Mouse (Mus musculus) limb, embryonic 11.5 days (tissue): ENCODE data around the gene Grip2. TPM values are rescaled to one million over a fixed set of nuclear protein-coding genes. Genes with fewer than 3 reads are reported as not detected.

Experiments
- ATAC-seq: fragments of 200-750 bp; cut with Nextera tagmentation; 2 replicates; pipeline ENCODE4 v1.8.0; 2017; ENCODE audit warnings: low read depth; ENCODE audit not compliant: insufficient number of reproducible peaks, low FRiP score, low TSS enrichment
- DNase-seq: peaks from one replicate; pipeline ENCODE4 v3.0.0-alpha.2; 2015; ENCODE audit warnings: low spot score
- H3K27ac ChIP-seq: fragments of 300-500 bp; sonication (generic); replicated peaks from 2 replicates; pipeline ENCODE4 v1.5.1; 2014; ENCODE audit warnings: low read depth, mild to moderate bottlenecking, low read length
- H3K27me3 ChIP-seq: fragments of 300-500 bp; sonication (generic); 2 replicates; pipeline ENCODE4 v1.6.1; 2014; ENCODE audit warnings: mild to moderate bottlenecking, low read length, mixed read lengths; ENCODE audit not compliant: control insufficient read depth, insufficient read depth
- H3K36me3 ChIP-seq: fragments of 300-500 bp; sonication (generic); 2 replicates; pipeline ENCODE4 v1.6.1; 2014; ENCODE audit warnings: mild to moderate bottlenecking, low read length, moderate library complexity, mixed read lengths; ENCODE audit not compliant: control insufficient read depth, insufficient read depth
- H3K4me1 ChIP-seq: fragments of 300-500 bp; sonication (generic); 2 replicates; pipeline ENCODE4 v1.6.1; 2014; ENCODE audit warnings: low read length, mixed read lengths; ENCODE audit not compliant: control insufficient read depth, insufficient read depth
- H3K4me2 ChIP-seq: fragments of 300-500 bp; sonication (generic); 2 replicates; pipeline ENCODE4 v1.6.1; 2014; ENCODE audit warnings: low read depth, mild to moderate bottlenecking, moderate library complexity; ENCODE audit not compliant: severe bottlenecking
- H3K4me3 ChIP-seq: fragments of 300-500 bp; sonication (generic); 2 replicates; pipeline ENCODE4 v1.5.1; 2014; ENCODE audit warnings: low read depth, low read length
- H3K9ac ChIP-seq: fragments of 300-500 bp; sonication (generic); 2 replicates; pipeline ENCODE4 v1.6.1; 2014; ENCODE audit warnings: mild to moderate bottlenecking, low read length
- H3K9me3 ChIP-seq: fragments of 300-500 bp; sonication (generic); 2 replicates; pipeline ENCODE4 v1.6.1; 2016; ENCODE audit warnings: low read length; ENCODE audit not compliant: control insufficient read depth
- WGBS: fragments of 180-500 bp; shearing (Covaris S2); extraction: QIAGEN DNeasy Blood & Tissue Kit; methylation state at CpG from one replicate; pipeline ENCODE4 v1.1.7; 2014; 5-methylcytosine and 5-hydroxymethylcytosine counted together
- polyA plus RNA-seq: library from polyadenylated mRNA; unstranded; fragments of >200 nt; fragmentation: Nextera tagmentation; extraction: Ambion mirVana; gene quantifications from 2 replicates; pipeline ENCODE4 v1.2.1, GENCODE M21; 2014

The Grip2 gene
- polyA plus RNA-seq, result 0.16 and 0.33 TPM in 2 replicates

GRCm38 (mm10) chr6:91827016-91827570, at the start of gene Grip2:
Gene Grip2, minus strand, starts transcription at chr6:91827250.
- DNase-seq (no peak), ATAC-seq (no peak)
- no peaks in the 10 kb centered on the region for H3K9me3 ChIP-seq
- no peak within 1 kb of the TSS for H3K9ac ChIP-seq
- no peak within 1 kb of the TSS for H3K27ac ChIP-seq
- no peak within 1 kb of the TSS for H3K4me2 ChIP-seq
- no peaks in the 10 kb centered on the region for H3K27me3 ChIP-seq
- H3K4me1 ChIP-seq, result no peaks in the 10 kb centered on the region
- WGBS, result 71% methylated on average over 9 of the region's 11 CpGs
- no peak within 1 kb of the TSS for H3K4me3 ChIP-seq
- H3K36me3 ChIP-seq, result no peaks in the 10 kb centered on the region

- DNase-seq (no peak), ATAC-seq (no peak)
- H3K27me3 ChIP-seq, result no peaks in the 10 kb centered on the region
- WGBS, result 72% methylated on average over 2 of the region's 2 CpGs
- no peak overlapping the region for H3K27ac ChIP-seq
- H3K4me3 ChIP-seq, result no peak overlapping the region
- no peak overlapping the region for H3K9ac ChIP-seq
- H3K4me2 ChIP-seq, result no peak overlapping the region
- H3K4me1 ChIP-seq, result no peaks in the 10 kb centered on the region
- H3K9me3 ChIP-seq, result no peaks in the 10 kb centered on the region
- no peaks in the 10 kb centered on the region for H3K36me3 ChIP-seq
Measured at GRCm38 (mm10) chr6:91872781-91873180, 45.7 kb upstream of the Grip2 start.

DNA sequence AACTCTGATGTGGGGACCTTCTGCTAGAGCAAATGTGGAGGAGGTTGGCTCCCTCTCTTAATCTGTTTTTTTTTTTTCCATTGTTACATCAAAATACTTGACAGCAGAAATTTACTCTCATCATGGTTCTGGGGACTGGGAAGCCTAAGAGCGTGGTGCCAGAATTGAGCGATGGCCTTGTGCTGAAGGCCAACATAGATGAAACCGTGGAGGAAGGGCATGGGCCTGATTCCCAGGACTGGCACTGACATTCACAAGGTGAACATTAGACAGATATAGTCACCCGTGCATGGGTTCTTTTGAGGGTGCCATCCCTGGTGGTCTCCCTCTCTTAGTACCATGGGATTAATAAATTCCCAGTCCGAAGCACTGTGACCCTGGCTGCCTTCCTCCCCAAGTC, 41.0 kb upstream of the Grip2 start:
- no peaks in the 10 kb centered on the region for H3K36me3 ChIP-seq
- no peaks in the 10 kb centered on the region for H3K4me1 ChIP-seq
- no peak overlapping the region for H3K4me3 ChIP-seq
- no peaks in the 10 kb centered on the region for H3K9me3 ChIP-seq
- ATAC-seq (no peak), DNase-seq (no peak)
- H3K27me3 ChIP-seq, result no peaks in the 10 kb centered on the region
- H3K4me2 ChIP-seq, result no peak overlapping the region
- WGBS, result 98% methylated on average over 5 of the region's 5 CpGs
- no peak overlapping the region for H3K9ac ChIP-seq
- H3K27ac ChIP-seq, result no peak overlapping the region

GRCm38 (mm10) chr6:91865601-91866000, 38.6 kb upstream of the Grip2 start:
- no peaks in the 10 kb centered on the region for H3K4me1 ChIP-seq
- WGBS, result 83% methylated on average over 11 of the region's 11 CpGs

DNA sequence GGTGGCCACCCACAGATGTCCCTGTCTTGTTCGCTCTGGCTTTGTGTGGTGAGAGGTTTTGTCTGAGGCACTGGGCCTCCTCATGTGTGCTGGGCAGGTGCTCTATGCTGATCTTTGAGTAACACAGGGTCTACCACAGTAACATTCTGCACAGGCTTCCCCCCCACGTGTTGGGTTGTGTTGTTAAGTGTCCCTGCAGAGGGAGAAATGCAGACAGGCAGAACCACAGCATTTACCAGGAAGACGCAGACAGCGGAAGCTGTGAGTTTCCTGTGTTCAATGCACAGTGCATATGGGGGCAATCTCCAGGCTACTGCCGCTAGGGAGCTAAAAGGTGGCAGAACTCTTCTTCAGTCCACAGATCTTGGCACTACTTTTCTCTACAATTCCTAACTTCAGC, 37.5 kb upstream of the Grip2 start:
- WGBS, result 76% methylated on average over 5 of the region's 5 CpGs
- DNase-seq, result no peak
- no peak overlapping the region for H3K4me3 ChIP-seq

More at GRCm38 (mm10) chr6:91865601-91866000, 38.6 kb upstream of the Grip2 start:
- no peak for ATAC-seq
- DNase-seq, result no peak
- Histone ChIP-seq H3K4me3 (no peak overlapping the region), H3K4me2 (no peak overlapping the region), H3K27ac (no peak overlapping the region), H3K9ac (no peak overlapping the region), H3K36me3 (no peaks in the 10 kb centered on the region), H3K27me3 (no peaks in the 10 kb centered on the region), H3K9me3 (no peaks in the 10 kb centered on the region)

GRCm38 (mm10) chr6:91862848-91863247, 35.8 kb upstream of the Grip2 start:
- no peaks in the 10 kb centered on the region for H3K36me3 ChIP-seq
- no peaks in the 10 kb centered on the region for H3K4me1 ChIP-seq
- no peaks in the 10 kb centered on the region for H3K9me3 ChIP-seq
- no peak for DNase-seq
- H3K27ac ChIP-seq, result no peak overlapping the region
- no peak overlapping the region for H3K4me3 ChIP-seq
- no peak overlapping the region for H3K9ac ChIP-seq
- H3K4me2 ChIP-seq, result no peak overlapping the region
- no peak for ATAC-seq
- H3K27me3 ChIP-seq, result no peaks in the 10 kb centered on the region

More for the DNA sequence above, 37.5 kb upstream of the Grip2 start:
- Histone ChIP-seq H3K27ac (no peak overlapping the region), H3K4me2 (no peak overlapping the region), H3K36me3 (no peaks in the 10 kb centered on the region), H3K9ac (no peak overlapping the region), H3K27me3 (no peaks in the 10 kb centered on the region), H3K4me1 (no peaks in the 10 kb centered on the region), H3K9me3 (no peaks in the 10 kb centered on the region)
- ATAC-seq, result no peak

GRCm38 (mm10) chr6:91858339-91858738, 31.3 kb upstream of the Grip2 start:
- H3K4me1 ChIP-seq, result no peaks in the 10 kb centered on the region
- H3K27me3 ChIP-seq, result no peaks in the 10 kb centered on the region
- no peak overlapping the region for H3K4me2 ChIP-seq
- no peaks in the 10 kb centered on the region for H3K9me3 ChIP-seq
- ATAC-seq, result no peak
- no peak overlapping the region for H3K4me3 ChIP-seq
- DNase-seq, result no peak
- no peak overlapping the region for H3K9ac ChIP-seq
- no peak overlapping the region for H3K27ac ChIP-seq
- no peaks in the 10 kb centered on the region for H3K36me3 ChIP-seq
- WGBS, result 75% methylated on average over 5 of the region's 5 CpGs

DNA sequence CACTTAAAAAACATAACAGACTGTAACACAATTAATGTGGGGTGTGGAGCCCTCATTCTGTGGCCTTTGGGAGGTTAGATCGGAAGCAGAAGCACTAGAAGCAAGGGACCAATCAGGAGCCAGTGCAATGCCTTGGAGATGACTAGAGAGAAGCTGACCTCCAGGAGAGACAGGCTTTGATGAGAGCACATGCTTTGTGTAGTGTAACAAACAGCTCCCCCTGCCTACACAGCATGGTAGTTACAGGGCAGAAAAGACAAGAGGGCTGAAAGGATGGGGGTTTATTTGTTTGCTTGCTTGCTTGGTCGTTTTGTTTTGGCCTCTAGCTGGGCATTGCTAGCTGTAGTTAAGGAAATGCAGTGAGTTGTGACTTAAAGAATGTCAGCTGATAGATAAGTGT, 25.5 kb upstream of the Grip2 start:
- Histone ChIP-seq H3K4me2 (no peak overlapping the region), H3K4me3 (no peak overlapping the region), H3K9ac (no peak overlapping the region), H3K36me3 (no peaks in the 10 kb centered on the region), H3K27ac (no peak overlapping the region), H3K27me3 (no peaks in the 10 kb centered on the region), H3K4me1 (no peaks in the 10 kb centered on the region), H3K9me3 (no peaks in the 10 kb centered on the region)
- WGBS, result 12% methylated on average over 2 of the region's 2 CpGs
- peak; percentile 41 for DNase-seq
- no peak for ATAC-seq

- no peak overlapping the region for H3K27ac ChIP-seq
- peaks cover 10% of the 10 kb centered on the region for H3K4me1 ChIP-seq
- H3K4me3 ChIP-seq, result peak overlapping the region; percentile 32
- 6% methylated on average over 51 of the region's 69 CpGs for WGBS
- H3K27me3 ChIP-seq, result peaks cover 49% of the 10 kb centered on the region
- no peak overlapping the region for H3K9ac ChIP-seq
- no peaks in the 10 kb centered on the region for H3K36me3 ChIP-seq
- ATAC-seq (no peak), DNase-seq (peak; percentile 24)
- H3K9me3 ChIP-seq, result no peaks in the 10 kb centered on the region
- H3K4me2 ChIP-seq, result peak overlapping the region; percentile 85
Measured at GRCm38 (mm10) chr6:91843628-91844153, 16.6 kb upstream of the Grip2 start.
